Mouse (Mus musculus) heart, adult 18-20 months (tissue): ENCODE data around the gene Bbs1. TPM values are rescaled to one million over a fixed set of nuclear protein-coding genes. Genes with fewer than 3 reads are reported as not detected.
"Not testable (repeated sequence)": the region's sequence is repeated elsewhere in the genome, so short reads cannot be mapped to it uniquely, and the experiment has no call there.

Experiments used
- DNase-seq, 2 experiments: peaks; one replicate each; pipeline ENCODE4 v3.0.0; 2021 to 2022; ENCODE audit warnings: mixed read lengths in 1 of 2
- long read RNA-seq, 2 experiments: library from polyadenylated mRNA; stranded (forward); transcript quantifications; one replicate each; pipeline ENCODE4 v2.0.0; 2021
- total RNA-seq, 2 experiments: library from RNA; stranded (reverse); gene quantifications; 2 replicates each; pipeline ENCODE4 v1.2.3; 2021

Gene Bbs1
- 1 to 10 TPM; 2.8 to 3.1 TPM for total RNA-seq
- long read RNA-seq, experiment 1, result 0 reads
- long read RNA-seq, experiment 2, result 0 reads

DNA sequence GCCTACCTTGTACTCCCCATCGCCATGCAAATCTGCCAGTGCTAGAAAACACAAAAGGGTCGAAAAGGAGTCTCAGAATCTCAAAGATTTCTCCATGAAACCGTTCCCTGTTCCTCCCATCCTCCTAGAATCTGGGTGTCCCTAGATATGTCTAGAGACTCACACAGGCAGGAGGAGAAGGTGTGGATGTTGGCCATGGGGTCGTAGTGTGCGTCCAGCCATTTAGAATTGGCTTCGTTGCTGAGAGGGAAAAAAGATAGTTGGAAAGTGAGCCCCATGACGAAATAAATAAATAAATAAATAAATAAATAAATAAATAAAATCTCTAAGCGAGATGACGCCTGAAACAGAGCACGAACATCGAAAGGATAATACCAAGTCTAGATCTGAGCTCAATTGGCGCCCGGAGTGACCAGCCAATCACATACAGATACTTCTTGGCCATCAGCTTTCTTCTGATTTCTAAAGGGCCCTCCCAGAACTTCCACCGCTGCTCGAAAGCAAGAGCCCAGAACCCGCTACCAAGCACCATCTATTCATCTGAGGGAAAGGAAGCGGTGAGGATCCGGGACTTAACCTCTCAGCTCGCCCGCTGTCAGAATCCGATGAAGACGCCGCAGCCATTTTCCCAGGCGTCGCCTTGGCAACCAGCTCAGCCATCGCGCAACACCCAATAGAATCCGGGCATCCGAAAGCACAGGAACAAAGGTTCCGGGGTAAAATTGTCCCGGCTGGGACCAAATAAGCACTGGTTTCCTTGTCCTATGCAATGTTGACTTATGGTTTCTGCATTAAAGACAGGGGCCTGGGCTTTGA, at the start of gene Bbs1:
TSS of gene Bbs1 (minus strand) at position 650 of the 816 bp plus-strand sequence.
- peak; percentile 79 to 87 for DNase-seq

DNA sequence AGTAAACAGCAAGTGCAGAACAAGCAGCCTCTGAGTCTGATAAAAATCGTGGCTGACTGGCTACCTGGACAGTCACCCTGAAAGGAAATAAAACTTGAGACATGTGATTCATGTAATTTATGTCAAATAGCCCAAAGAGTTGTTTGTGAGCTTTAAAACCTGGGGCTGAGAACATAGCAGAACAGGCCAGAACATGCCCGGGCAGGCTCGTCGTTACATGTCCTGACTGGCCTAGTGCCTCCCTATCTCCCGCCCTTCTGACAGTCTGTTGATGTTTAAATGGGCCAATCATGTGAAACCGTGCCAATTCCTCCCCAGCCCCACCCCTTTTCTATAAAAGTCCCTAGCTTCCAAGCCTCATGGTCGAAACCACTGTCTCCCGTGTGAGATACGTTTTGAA, 42.2 kb upstream of the Bbs1 start:
- not testable (repeated sequence) for DNase-seq

DNA sequence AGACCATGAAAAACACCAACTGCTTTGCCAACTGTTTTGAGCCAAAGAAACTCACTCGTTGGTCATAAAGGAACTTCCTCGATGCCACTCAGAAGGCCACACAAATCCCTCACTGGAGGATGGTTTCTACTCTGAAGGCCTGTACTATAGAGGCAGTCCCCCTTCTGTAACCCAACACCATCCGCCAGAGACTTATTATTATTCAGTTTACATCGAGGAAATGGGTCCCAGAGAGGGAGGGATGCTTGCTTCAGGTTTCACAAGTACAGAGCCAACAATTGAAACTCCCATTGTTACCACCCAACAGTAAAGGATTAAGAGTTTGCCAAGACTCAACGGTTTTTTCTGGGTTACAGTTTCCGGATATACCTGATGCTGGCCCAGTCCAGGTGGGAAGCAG, 39.1 kb upstream of the Bbs1 start:
- DNase-seq, result no peak

DNA sequence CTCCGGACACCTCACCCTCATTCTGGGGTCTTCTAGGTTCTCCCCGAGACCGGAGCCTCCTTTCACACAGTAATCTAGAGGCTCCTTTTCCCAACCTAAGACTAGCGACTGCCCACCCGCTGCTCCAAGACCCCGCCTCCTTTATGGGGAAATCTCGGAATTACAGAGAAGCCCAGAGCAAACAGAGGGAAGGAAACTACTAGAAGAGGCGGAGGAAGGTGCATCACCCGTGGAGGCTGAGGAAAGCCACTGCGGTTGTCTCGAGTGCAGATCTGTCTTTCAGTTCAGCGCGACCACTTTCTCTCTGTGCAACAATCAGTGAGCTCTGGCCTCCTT, 36.8 kb upstream of the Bbs1 start:
- DNase-seq, result no peak

DNA sequence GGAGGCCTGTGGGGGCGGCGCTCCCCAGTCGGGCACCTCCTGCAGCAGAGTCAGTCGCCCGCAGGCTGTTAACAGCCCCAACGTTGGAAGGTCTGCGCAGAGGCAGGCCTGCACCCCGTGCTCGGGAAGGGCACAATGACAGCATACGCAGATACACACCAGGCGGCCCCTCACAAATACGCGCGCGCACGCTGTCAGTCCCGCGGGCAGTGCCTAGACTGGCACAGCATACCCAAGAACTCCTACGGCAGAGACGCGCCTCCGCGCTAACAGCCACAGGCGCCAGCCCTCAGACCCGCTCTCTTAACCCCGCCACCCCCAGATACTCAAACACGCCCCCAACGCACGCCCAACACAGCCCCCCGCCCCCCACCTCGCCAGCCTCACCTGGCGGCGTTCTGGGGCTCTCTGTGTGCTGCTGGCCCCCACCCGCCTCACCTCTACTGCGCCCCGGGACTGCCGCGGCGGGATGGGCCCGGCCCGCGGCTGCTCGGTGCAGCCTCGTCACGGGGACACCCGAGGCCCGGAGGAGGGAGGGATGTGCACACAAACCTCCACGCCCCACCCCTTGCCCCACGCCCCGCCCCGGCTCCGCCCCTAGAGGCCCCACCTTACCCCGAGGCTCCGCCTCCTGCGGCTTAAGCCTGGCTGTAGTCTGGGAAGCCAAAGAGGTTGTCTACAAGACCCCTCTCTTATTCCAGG, 36.3 kb upstream of the Bbs1 start, which contains the start of gene Peli3:
TSS of gene Peli3 (minus strand) at position 577 of the 702 bp plus-strand sequence.
- peak; percentile 86 for DNase-seq

DNA sequence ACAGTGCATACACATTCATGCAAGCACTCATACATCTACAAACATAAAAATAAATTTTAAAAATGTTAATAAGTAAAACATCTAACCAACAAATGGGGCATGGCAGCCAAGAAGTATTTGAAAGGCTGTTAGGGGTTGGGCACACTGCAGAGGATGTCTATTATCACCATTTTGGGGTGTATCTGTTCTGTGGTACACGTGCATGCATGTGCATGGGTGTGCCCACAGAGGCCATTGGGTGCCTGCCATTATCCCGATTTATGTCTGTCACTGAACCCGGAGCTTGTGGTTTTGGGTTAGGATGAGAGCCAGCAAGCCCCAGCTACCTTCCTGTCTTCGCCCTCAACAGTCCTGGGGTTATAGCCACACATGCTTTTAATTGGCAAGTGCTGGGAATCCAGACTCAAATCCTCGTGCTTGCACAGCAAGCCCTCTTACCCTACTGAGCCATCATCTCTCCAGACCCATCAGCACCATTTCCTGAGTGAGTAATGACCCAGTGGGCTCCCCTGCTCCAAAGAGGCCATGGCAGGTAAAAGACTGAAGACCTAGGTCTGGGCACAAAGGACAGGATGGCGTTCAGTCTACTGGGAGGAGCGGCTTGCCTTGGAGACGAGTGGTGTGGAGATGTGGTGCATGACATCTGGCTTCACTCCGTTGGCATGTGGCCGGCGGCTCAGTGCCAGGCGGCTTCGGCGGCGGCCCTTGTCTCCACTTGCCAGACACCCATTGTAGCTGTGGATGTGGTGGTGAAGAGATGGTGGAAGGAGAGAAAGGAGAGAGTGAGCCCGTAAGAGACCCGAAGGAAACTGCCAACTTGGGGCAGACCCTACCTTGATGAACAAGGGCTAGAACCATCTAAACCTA, 31.2 kb upstream of the Bbs1 start:
- peak in 1 of 2 experiments; percentile 11 for DNase-seq

DNA sequence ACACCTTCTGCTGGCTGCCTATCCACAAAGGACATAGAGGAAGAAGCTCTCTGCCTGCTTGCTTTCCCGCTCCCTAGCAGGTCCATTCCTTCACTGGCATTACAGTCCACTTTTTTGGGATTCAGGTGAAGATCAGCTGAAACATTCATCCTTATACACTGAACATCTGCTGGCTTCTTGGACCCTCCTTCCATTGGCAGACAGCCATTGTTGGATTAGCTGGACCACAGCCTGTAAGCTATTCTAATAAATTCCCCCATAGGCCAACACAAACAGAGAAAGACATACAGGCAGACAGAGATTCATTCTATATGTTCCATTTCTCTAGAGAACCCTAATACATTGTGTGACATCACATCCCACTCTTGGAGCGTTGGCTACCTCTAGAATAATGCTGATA, 30.5 kb upstream of the Bbs1 start:
- DNase-seq, result no peak

DNA sequence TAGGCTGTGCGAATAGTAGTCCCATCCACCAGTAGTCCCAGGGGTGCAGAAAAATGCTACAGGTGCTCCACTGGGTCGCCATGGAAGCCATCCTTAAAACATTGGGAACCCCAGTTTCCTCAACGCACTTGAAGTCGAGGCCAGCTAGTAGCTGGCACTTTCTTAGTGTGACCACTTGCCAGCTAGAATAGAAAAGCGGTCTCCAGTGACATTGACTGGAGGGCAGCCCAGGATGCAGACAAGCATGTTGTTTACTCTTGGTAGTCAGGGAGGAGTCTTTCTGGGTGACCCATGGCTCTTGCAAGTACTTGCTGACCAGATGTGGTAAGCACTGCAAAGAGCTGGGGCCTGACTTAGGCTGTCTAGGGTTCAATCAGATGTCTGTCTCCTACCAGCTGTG, 22.4 kb upstream of the Bbs1 start:
- peak; percentile 47 to 49 for DNase-seq

DNA sequence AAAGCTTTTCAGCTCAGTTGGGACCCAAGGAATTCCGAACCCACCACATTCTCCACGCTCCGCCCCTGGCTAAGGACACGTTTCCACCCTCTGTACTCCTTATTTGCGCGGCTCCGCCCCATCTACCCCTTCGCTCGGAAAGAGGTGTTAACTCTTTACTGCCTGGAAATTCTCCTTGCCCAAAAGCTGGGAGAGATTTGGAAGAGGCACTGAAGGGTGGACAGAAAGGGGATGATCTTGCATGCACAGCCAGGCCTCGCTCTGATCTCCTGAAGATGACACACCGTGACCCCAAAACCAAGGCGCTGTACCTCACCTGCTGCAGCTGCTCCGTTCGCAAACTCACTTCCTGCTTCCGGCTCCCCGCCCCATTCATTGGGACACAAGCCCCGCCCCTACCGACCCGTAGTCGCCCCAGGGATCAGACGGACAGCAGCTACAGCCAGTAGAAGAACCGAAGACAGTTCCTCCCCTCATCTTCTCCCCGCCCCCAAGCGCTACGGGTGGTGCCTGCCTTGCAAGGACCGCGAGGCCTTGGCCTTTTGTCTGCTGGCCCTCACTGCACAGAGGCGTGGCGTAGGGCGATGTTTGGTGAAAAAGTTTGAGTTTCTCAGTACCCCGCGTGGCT, 21.6 kb upstream of the Bbs1 start, which contains the start of gene Dpp3:
TSS of gene Dpp3 (minus strand) at position 384 of the 628 bp plus-strand sequence.
- peak; percentile 99 to 100 for DNase-seq

DNA sequence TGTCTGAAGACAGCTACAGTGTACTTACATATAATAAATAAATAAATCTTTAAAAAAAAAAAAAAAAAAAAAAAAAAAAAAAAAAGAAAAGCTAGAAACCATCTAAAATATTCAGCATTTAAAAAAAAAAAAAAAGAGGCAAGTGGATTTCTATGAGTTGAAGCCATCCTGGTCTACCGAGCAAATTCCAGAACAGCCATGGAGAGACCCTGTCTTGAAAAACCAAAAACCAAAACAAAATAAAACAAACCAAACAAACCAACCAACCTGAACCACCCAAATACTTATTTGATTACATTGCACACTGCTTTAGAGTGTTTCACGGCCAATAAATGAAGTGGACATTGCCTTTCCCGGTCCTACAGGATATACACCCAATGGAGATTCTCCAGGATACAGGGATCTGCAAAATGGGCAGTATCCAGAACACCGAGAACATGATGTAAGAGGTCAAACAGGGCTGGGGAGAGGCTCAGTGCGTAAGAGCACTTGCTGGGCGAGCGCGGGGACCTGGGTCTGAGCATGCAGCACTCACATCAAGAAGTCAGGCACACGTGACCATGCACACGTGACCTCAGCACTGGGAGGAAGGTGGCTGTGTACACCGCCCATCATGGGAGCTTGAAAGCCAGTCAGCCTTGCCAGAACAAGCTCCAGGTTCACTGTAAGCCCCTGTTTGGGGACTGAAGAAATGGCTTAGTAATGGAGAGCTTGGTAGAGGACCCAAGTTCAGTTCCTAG, 18.9 kb upstream of the Bbs1 start:
- no peak for DNase-seq

DNA sequence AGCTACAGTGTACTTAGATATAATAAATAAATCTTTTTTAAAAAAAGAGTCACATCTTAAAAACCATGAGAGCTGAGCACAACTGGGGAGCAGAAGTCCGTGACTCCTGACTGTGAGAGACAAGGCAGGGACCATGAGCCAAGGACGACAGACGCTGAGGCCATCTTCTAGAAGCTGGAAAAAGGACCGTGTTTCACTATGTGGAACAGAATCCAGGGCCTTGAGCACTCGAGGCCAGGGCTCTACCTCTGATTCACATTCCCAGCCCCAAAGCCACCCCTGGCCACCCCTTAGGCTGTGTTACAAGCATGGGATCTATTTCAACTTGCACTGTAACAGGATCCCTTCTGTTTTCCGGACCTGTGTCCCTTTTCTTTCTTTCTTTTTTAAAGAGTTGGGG, 13.2 kb upstream of the Bbs1 start:
- DNase-seq, result no peak

DNA sequence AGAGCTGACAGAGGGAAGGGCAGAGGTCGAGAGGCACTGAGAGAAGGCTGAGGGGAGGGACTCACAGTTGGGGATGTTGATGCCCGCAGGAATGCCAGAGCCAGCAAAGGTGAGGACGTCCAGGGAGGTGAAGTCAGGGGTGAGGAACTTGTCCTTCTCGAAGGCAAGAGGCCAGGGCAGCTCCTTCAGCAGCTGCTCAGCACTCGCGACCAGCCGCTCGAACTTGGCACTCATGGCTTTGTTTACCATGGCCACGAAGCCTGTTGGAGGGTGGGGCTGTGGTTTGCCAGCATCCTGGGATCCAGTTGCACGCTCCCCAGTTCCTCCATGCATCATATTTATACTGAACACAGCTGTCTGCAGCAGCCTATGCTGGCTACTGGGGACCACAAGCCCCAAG, 10.4 kb upstream of the Bbs1 start:
- no peak for DNase-seq

DNA sequence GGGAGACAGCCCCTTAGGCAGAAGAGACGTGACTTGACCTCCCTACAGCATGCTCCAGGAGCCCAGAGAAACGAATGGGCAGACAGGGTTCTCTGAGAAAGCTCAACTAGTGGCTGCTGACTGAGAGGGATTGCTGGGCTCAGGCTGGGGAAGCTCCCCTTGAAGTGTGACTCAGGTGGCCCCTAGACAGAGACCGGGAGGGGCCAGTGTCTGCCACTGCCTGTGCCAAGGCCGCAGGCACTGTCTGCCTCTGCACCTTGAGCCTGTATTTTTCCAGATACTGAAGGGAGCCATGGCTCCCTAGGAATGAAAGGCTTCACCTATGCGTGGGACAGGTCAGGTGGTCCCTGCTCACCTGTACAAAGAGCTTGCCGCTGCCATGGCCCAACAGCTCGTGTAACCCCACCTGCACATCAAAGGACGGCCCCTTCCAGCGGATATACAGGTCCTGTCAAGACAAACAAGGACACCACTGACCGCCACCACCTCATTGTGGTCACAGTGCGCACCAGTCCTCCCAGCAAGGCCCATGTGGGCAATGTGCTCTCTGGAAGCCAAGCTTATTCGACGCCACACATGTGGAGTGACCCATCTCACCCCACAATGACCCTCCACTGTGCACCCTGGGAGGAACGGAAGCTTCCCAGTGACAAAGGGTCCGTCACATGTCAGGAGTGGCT, 9.6 kb upstream of the Bbs1 start:
- no peak for DNase-seq

DNA sequence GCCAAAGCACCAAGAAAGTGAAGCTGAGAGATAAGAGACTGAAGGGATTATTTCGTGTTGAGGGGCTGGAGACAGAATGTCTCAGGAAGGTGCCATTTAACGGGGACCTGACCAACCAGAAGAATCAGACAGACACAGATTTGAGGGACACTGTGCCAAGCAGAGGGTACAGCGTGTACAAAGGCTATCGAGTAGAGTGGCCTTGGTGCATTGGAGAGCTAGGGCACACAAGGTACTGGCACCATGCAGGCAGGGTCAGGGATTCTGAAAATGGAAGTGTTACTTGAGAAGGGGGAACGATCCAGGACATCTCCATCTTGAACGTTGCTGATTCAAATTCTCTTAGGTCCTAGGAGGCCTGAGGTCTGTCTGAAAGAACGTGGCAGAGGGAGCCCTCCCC, 2.9 kb upstream of the Bbs1 start:
- no peak for DNase-seq

DNA sequence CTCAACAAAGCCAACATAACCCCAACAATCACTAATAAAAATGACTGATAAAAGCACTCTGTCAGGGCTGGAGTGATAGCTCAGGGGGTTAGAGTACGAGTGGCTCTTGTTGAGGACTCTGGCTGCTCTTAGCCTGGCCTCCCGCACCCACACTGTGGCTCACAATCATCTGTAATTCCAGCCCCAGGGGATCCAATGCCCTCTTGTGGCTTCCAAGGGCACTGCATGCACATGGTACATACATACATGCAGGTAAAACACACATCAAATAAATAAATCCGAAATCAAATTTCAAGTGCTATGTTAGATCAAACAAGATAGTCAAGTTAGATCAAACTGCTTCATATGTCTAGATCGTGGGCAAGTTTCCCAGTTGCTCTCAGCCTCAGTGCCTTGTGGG, 1.7 kb upstream of the Bbs1 start:
- no peak for DNase-seq

DNA sequence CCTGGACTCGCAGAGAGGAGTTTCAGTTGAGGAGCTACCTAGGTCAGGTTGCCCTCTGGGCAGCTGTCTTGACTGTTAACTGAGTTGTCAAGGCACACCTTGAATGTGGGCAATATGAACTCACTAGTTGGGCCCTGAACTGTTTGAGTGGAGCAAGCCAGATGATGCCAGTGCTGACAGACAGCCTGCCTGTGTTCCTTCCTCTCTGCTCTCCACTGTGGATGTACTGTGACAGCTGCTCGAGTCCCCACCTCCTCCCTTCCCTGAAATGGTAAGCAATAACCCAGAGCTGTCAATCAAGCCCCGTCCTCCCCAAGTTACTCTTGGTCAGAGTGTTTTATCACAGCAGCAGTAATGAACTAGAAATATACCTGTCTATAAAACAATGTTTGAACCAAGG, 6.5 kb downstream of the Bbs1 start:
- DNase-seq, result no peak

DNA sequence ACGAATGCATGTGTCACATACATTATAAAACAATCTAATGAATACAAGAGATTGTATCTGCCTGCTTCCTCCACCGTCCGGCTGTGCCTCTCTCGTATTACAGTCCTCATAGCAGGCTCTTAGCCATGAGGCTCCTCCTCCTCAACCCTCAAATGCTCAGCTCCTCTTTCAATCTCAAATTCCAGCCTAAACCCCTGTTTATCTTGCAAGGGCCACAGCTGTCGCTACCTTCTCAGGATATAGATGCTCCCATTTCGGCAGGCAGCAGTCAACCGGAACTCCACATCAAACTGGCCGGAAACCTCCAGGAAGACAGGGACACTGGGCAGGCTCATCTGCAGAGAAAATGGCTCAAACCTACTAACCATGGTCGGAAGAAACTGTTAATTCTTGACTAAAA, 7.5 kb downstream of the Bbs1 start:
- DNase-seq, result no peak

DNA sequence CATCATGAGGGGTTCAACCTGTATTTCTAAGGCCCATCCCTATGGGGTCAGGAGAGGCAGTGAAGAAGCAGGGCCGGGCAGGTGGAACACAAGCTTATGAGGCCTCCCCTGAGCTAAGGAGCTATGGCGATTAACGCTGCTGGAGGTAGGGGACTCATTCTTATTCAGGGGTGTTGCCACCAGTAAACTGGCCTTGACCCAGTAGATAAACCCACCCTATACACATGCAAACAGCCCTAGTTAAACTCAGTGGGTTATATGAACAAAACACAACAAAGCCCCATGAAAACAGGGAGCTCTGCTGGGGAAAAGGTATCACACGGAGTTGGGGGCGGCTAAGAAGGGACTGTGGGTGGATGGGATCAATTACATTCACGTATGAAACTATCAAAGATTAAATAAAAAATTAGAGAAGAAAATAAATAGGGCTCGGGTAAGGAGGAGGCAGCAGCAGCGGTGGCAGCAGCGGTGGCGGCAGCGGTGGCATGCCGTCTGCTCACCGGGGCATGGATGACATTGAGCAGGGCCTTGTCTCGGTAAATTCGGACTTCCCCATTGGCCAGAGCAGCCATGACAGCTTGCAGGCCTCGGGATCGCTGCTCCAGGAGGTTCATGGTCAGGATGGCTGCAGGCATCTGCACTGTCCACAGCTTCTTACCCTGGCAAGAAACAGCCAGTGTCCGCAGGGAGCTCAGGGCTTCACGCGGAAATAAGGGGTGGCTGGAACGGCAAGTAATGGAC, 9.5 kb downstream of the Bbs1 start:
- DNase-seq, result no peak

DNA sequence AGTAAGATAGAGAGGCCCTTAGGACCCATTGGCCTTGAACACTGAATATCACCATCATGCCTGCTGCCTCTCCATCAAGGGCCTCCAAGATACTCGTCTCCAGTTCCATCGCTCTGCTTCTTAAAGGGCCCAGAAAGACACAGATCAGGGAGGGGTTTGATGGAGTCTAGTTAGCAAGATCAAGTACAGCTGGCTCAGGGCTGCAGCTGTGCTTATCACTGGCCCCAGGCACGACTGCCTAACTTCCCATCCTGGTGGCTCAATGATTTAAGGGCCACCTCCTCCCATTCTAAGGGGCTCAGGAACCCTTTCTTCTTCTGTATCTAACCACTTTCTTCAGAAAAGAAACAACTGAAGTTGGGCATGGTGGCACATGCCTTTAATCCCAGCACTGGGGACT, 14.6 kb downstream of the Bbs1 start:
- DNase-seq, result no peak

DNA sequence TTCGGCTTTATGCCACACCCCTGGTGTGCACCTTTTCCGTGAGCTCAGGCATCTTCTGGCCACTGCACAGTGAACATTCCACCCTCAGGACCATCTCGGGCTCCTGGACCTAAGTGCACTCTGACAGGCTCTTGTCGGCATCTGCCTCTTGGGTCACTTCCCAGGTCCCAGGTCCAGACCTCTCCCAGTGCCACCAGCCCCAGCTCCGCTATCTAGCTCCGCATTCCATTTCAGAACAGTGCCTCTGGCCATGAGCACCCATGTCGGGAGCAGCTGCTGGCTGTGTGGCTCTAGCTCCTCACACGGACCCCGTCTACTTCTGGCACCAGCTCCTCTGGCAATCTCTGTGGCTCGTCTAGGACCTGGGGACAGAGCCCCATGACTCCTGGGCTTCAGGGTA, 16.6 kb downstream of the Bbs1 start:
- DNase-seq, result peak in 1 of 2 experiments; percentile 21
